Mouse (Mus musculus) myocyte (in vitro differentiated cells): ENCODE data around the gene Cyp4v3. TPM values are rescaled to one million over a fixed set of nuclear protein-coding genes. Genes with fewer than 3 reads are reported as not detected.

ENCODE experiments used
- H3K27me3 ChIP-seq: one replicate; pipeline ENCODE4 v1.6.1; 2011; ENCODE audit not compliant: control insufficient read depth, insufficient read depth, insufficient read length
- H3K36me3 ChIP-seq: one replicate; pipeline ENCODE4 v1.6.1; 2011; ENCODE audit not compliant: control insufficient read depth, insufficient read depth
- H3K4me2 ChIP-seq: one replicate; pipeline ENCODE4 v1.6.1; 2011; ENCODE audit warnings: low read depth, control low read depth
- H3K4me3 ChIP-seq: one replicate; pipeline ENCODE4 v1.5.1; 2011; ENCODE audit warnings: mild to moderate bottlenecking, control low read depth, moderate library complexity
- H3K79me2 ChIP-seq: one replicate; pipeline ENCODE4 v1.6.1; 2011; ENCODE audit not compliant: control insufficient read depth, insufficient read depth
- H3ac ChIP-seq: one replicate; pipeline ENCODE4 v1.6.1; 2011; ENCODE audit not compliant: control insufficient read depth, insufficient read length
- CEBPB ChIP-seq: IDR thresholded peaks from 2 replicates; pipeline ENCODE4 v1.6.1; 2011; ENCODE audit warnings: mild to moderate bottlenecking, moderate library complexity; ENCODE audit not compliant: poor library complexity, insufficient read depth, severe bottlenecking
- E2F4 ChIP-seq: IDR thresholded peaks from one replicate; pipeline ENCODE4 v1.6.1; 2011; ENCODE audit warnings: mild to moderate bottlenecking, control low read depth, moderate library complexity; ENCODE audit not compliant: insufficient read depth
- MAX ChIP-seq: IDR thresholded peaks from one replicate; pipeline ENCODE4 v1.6.1; 2011; ENCODE audit warnings: low read depth, mild to moderate bottlenecking, control low read depth
- MYOD1 ChIP-seq, 3 experiments: IDR thresholded peaks; one replicate each; pipeline ENCODE4 v1.6.1; 2011; ENCODE audit warnings: control low read depth in 2 of 3, low read depth in 2 of 3, mild to moderate bottlenecking in 2 of 3, moderate library complexity in 1 of 3; ENCODE audit not compliant: insufficient read length in 2 of 3, control insufficient read depth in 1 of 3
- MYOG ChIP-seq, 3 experiments: IDR thresholded peaks; one replicate each; pipeline ENCODE4 v1.6.1; 2011; ENCODE audit warnings: control low read depth in 2 of 3, low read depth in 2 of 3, mild to moderate bottlenecking in 2 of 3; ENCODE audit not compliant: insufficient read length in 2 of 3, control insufficient read depth in 1 of 3, insufficient read depth in 1 of 3
- POLR2A ChIP-seq: IDR thresholded peaks from one replicate; pipeline ENCODE4 v1.6.1; 2011; ENCODE audit warnings: low read depth, mild to moderate bottlenecking, control low read depth, moderate library complexity; ENCODE audit not compliant: insufficient read length
- POLR2AphosphoS2 ChIP-seq: IDR thresholded peaks from one replicate; pipeline ENCODE4 v1.6.1; 2011; ENCODE audit warnings: low read depth, control low read depth; ENCODE audit not compliant: insufficient read length
- REST ChIP-seq: IDR thresholded peaks from one replicate; pipeline ENCODE4 v1.6.1; 2011; ENCODE audit warnings: mild to moderate bottlenecking, control low read depth, moderate library complexity; ENCODE audit not compliant: insufficient read depth, insufficient read length
- SRF ChIP-seq: IDR thresholded peaks from one replicate; pipeline ENCODE4 v1.6.1; 2011; ENCODE audit warnings: low read depth; ENCODE audit not compliant: control insufficient read depth, insufficient read length
- TCF12 ChIP-seq: IDR thresholded peaks from one replicate; pipeline ENCODE4 v1.6.1; 2011; ENCODE audit warnings: mild to moderate bottlenecking, control low read depth; ENCODE audit not compliant: poor library complexity, insufficient read depth, severe bottlenecking
- TCF3 ChIP-seq: IDR thresholded peaks from one replicate; pipeline ENCODE4 v1.6.1; 2011; ENCODE audit warnings: low read depth, control low read depth; ENCODE audit not compliant: insufficient read length
- USF1 ChIP-seq: IDR thresholded peaks from one replicate; pipeline ENCODE4 v1.6.1; 2011; ENCODE audit warnings: low read depth, mild to moderate bottlenecking, control low read depth, moderate library complexity
- polyA plus RNA-seq: library from polyadenylated mRNA; unstranded; fragments of >200 nt; fragmentation: generic; extraction: Trizol; gene quantifications from one replicate; pipeline ENCODE4 v1.2.1, GENCODE M21; 2012; ENCODE audit warnings: missing spikeins

Cyp4v3 gene
- polyA plus RNA-seq, 1 experiment = 0.02 TPM

- peak overlapping the region; percentile 31 for H3K4me2 ChIP-seq
- H3K79me2 ChIP-seq = no peaks in the 10 kb centered on the region
- H3K4me3 ChIP-seq = no peak overlapping the region
- no peaks in the 10 kb centered on the region for H3K27me3 ChIP-seq
- no peaks in the 10 kb centered on the region for H3K36me3 ChIP-seq
- peak overlapping the region; percentile 16 for H3ac ChIP-seq
- no peak for TF ChIP-seq POLR2AphosphoS2
- no peak for TF ChIP-seq MYOD1 (IDR thresholded peaks at IDR 0.05; ENCODE audit: control insufficient read depth in 1 of 3, insufficient read length in 2 of 3, low read depth in 2 of 3)
- TF ChIP-seq TCF12 = no peak
- TF ChIP-seq POLR2A = no peak
- TF ChIP-seq MAX = no peak
- no peak for TF ChIP-seq USF1
- no peak for TF ChIP-seq E2F4
- TF ChIP-seq MYOG (IDR thresholded peaks at IDR 0.05; ENCODE audit: control insufficient read depth in 1 of 3, insufficient read depth in 1 of 3, insufficient read length in 2 of 3, low read depth in 2 of 3) = no peak
- TF ChIP-seq REST = no peak
- no peak for TF ChIP-seq SRF
- no peak for TF ChIP-seq TCF3
- no peak for TF ChIP-seq CEBPB
Measured at GRCm38 (mm10) chr8:45358132-45358918, 25.3 kb upstream of the Cyp4v3 start.

GRCm38 (mm10) chr8:45355809-45356208, 22.8 kb upstream of the Cyp4v3 start:
- Histone ChIP-seq H3K27me3 (no peaks in the 10 kb centered on the region), H3K4me3 (no peak overlapping the region), H3K79me2 (no peaks in the 10 kb centered on the region), H3K36me3 (no peaks in the 10 kb centered on the region), H3ac (no peak overlapping the region), H3K4me2 (no peak overlapping the region)
- TF ChIP-seq SRF = no peak
- no peak for TF ChIP-seq POLR2A
- no peak for TF ChIP-seq POLR2AphosphoS2
- TF ChIP-seq REST = no peak
- no peak for TF ChIP-seq USF1
- no peak for TF ChIP-seq E2F4
- TF ChIP-seq MYOG (IDR thresholded peaks at IDR 0.05; ENCODE audit: control insufficient read depth in 1 of 3, insufficient read depth in 1 of 3, insufficient read length in 2 of 3, low read depth in 2 of 3) = no peak
- TF ChIP-seq CEBPB = no peak
- TF ChIP-seq MYOD1 (IDR thresholded peaks at IDR 0.05; ENCODE audit: control insufficient read depth in 1 of 3, insufficient read length in 2 of 3, low read depth in 2 of 3) = no peak
- TF ChIP-seq TCF3 = no peak
- no peak for TF ChIP-seq MAX
- no peak for TF ChIP-seq TCF12

- Histone ChIP-seq H3K4me3 (no peak overlapping the region), H3K79me2 (no peaks in the 10 kb centered on the region), H3K27me3 (no peaks in the 10 kb centered on the region), H3K36me3 (no peaks in the 10 kb centered on the region), H3K4me2 (no peak overlapping the region), H3ac (no peak overlapping the region)
- TF ChIP-seq REST (no peak), MYOD1 (IDR thresholded peaks at IDR 0.05; ENCODE audit: control insufficient read depth in 1 of 3, insufficient read length in 2 of 3, low read depth in 2 of 3) (no peak), MAX (no peak), CEBPB (no peak)
Measured at GRCm38 (mm10) chr8:45345031-45345430, 12.0 kb upstream of the Cyp4v3 start.

- no peaks in the 10 kb centered on the region for H3K79me2 ChIP-seq
- no peak overlapping the region for H3K4me3 ChIP-seq
- TF ChIP-seq POLR2A = no peak
- TF ChIP-seq TCF12 = no peak
- no peak for TF ChIP-seq MYOD1 (IDR thresholded peaks at IDR 0.05; ENCODE audit: control insufficient read depth in 1 of 3, insufficient read length in 2 of 3, low read depth in 2 of 3)
- H3K4me2 ChIP-seq = no peak overlapping the region
- H3K27me3 ChIP-seq = no peaks in the 10 kb centered on the region
- no peaks in the 10 kb centered on the region for H3K36me3 ChIP-seq
- H3ac ChIP-seq = no peak overlapping the region
Measured at GRCm38 (mm10) chr8:45344298-45344697, 11.3 kb upstream of the Cyp4v3 start.

GRCm38 (mm10) chr8:45341630-45342628, 8.9 kb upstream of the Cyp4v3 start:
- Histone ChIP-seq H3K79me2 (no peaks in the 10 kb centered on the region), H3K27me3 (no peaks in the 10 kb centered on the region), H3K36me3 (no peaks in the 10 kb centered on the region), H3K4me2 (no peak overlapping the region), H3ac (no peak overlapping the region), H3K4me3 (no peak overlapping the region)
- TF ChIP-seq POLR2A = no peak
- TF ChIP-seq E2F4 = no peak
- TF ChIP-seq REST = no peak
- no peak for TF ChIP-seq SRF
- no peak for TF ChIP-seq TCF3
- TF ChIP-seq TCF12 = no peak
- TF ChIP-seq MYOD1 (IDR thresholded peaks at IDR 0.05; ENCODE audit: control insufficient read depth in 1 of 3, insufficient read length in 2 of 3, low read depth in 2 of 3) = no peak
- no peak for TF ChIP-seq MAX
- no peak for TF ChIP-seq USF1
- no peak for TF ChIP-seq MYOG (IDR thresholded peaks at IDR 0.05; ENCODE audit: control insufficient read depth in 1 of 3, insufficient read depth in 1 of 3, insufficient read length in 2 of 3, low read depth in 2 of 3)
- no peak for TF ChIP-seq POLR2AphosphoS2
- TF ChIP-seq CEBPB = no peak
